Mouse (Mus musculus): ENCODE data around the gene Atp2c2. TPM values are rescaled to one million over a fixed set of nuclear protein-coding genes. Genes with fewer than 3 reads are reported as not detected.

The Atp2c2 gene
- polyA plus RNA-seq, 1 experiment, result not detected

GRCm38 (mm10) chr8:119783579-119783978 is 83.8 kb downstream of the Atp2c2 start:
- Histone ChIP-seq H3K4me1 (ENCODE audit: control insufficient read depth, insufficient read depth, low read length) (peaks cover 12% of the 10 kb centered on the region), H3K27ac (ENCODE audit: insufficient read depth, low read depth, low read length) (no peak overlapping the region), H3K4me3 (ENCODE audit: insufficient read depth, low read depth, low read length) (no peak overlapping the region)
- WGBS, result 77% methylated on average over 6 of the region's 6 CpGs
- TF ChIP-seq POLR2A (IDR thresholded peaks at IDR 0.05; ENCODE audit: insufficient read depth, low read depth, low read length) (no peak), CTCF (IDR thresholded peaks at IDR 0.05; ENCODE audit: insufficient read depth, low read depth, low read length) (no peak)

GRCm38 (mm10) chr8:119784141-119784574 is 84.3 kb downstream of the Atp2c2 start:
- WGBS, result 69% methylated on average over 9 of the region's 9 CpGs
- TF ChIP-seq POLR2A (IDR thresholded peaks at IDR 0.05; ENCODE audit: insufficient read depth, low read depth, low read length) (no peak), CTCF (IDR thresholded peaks at IDR 0.05; ENCODE audit: insufficient read depth, low read depth, low read length) (no peak)

GRCm38 (mm10) chr8:119784676-119785075 is 84.9 kb downstream of the Atp2c2 start:
- TF ChIP-seq CTCF (IDR thresholded peaks at IDR 0.05; ENCODE audit: insufficient read depth, low read depth, low read length) (no peak), POLR2A (IDR thresholded peaks at IDR 0.05; ENCODE audit: insufficient read depth, low read depth, low read length) (no peak)

More at GRCm38 (mm10) chr8:119784141-119784574, 84.3 kb downstream of the Atp2c2 start:
- Histone ChIP-seq H3K27ac (ENCODE audit: insufficient read depth, low read depth, low read length) (no peak overlapping the region), H3K4me3 (ENCODE audit: insufficient read depth, low read depth, low read length) (no peak overlapping the region), H3K4me1 (ENCODE audit: control insufficient read depth, insufficient read depth, low read length) (peaks cover 7% of the 10 kb centered on the region; the same call in 1 of the 2 replicates)

GRCm38 (mm10) chr8:119785764-119786405 is 86.1 kb downstream of the Atp2c2 start:
- WGBS, result 60% methylated on average over 18 of the region's 18 CpGs
- TF ChIP-seq CTCF (IDR thresholded peaks at IDR 0.05; ENCODE audit: insufficient read depth, low read depth, low read length), result no peak
- no peak for TF ChIP-seq POLR2A (IDR thresholded peaks at IDR 0.05; ENCODE audit: insufficient read depth, low read depth, low read length)
- Histone ChIP-seq H3K27ac (ENCODE audit: insufficient read depth, low read depth, low read length) (no peak overlapping the region), H3K4me3 (ENCODE audit: insufficient read depth, low read depth, low read length) (no peak overlapping the region), H3K4me1 (ENCODE audit: control insufficient read depth, insufficient read depth, low read length) (peaks cover 7% of the 10 kb centered on the region; the same call in 1 of the 2 replicates)

More at GRCm38 (mm10) chr8:119784676-119785075, 84.9 kb downstream of the Atp2c2 start:
- Histone ChIP-seq H3K4me3 (ENCODE audit: insufficient read depth, low read depth, low read length) (no peak overlapping the region), H3K27ac (ENCODE audit: insufficient read depth, low read depth, low read length) (no peak overlapping the region), H3K4me1 (ENCODE audit: control insufficient read depth, insufficient read depth, low read length) (peaks cover 7% of the 10 kb centered on the region; the same call in 1 of the 2 replicates)
- 81% methylated on average over 7 of the region's 7 CpGs for WGBS

- no peak overlapping the region for H3K27ac ChIP-seq (ENCODE audit: insufficient read depth, low read depth, low read length)
- TF ChIP-seq CTCF (IDR thresholded peaks at IDR 0.05; ENCODE audit: insufficient read depth, low read depth, low read length) (no peak), POLR2A (IDR thresholded peaks at IDR 0.05; ENCODE audit: insufficient read depth, low read depth, low read length) (no peak)
- 93% methylated on average over 3 of the region's 3 CpGs for whole genome bisulfite sequencing
- H3K4me3 ChIP-seq (ENCODE audit: insufficient read depth, low read depth, low read length), result no peak overlapping the region
- peaks cover 7% of the 10 kb centered on the region; the same call in 1 of the 2 replicates for H3K4me1 ChIP-seq (ENCODE audit: control insufficient read depth, insufficient read depth, low read length)
Measured at GRCm38 (mm10) chr8:119786871-119787270, 87.1 kb downstream of the Atp2c2 start.

GRCm38 (mm10) chr8:119787341-119787740 is 87.5 kb downstream of the Atp2c2 start:
- Histone ChIP-seq H3K4me3 (ENCODE audit: insufficient read depth, low read depth, low read length) (no peak overlapping the region), H3K4me1 (ENCODE audit: control insufficient read depth, insufficient read depth, low read length) (peaks cover 10% of the 10 kb centered on the region; the same call in 1 of the 2 replicates), H3K27ac (ENCODE audit: insufficient read depth, low read depth, low read length) (no peak overlapping the region)
- TF ChIP-seq POLR2A (IDR thresholded peaks at IDR 0.05; ENCODE audit: insufficient read depth, low read depth, low read length), result no peak
- TF ChIP-seq CTCF (IDR thresholded peaks at IDR 0.05; ENCODE audit: insufficient read depth, low read depth, low read length), result no peak
- WGBS, result 80% methylated on average over 4 of the region's 4 CpGs

GRCm38 (mm10) chr8:119788607-119789381 is 89.0 kb downstream of the Atp2c2 start:
- Histone ChIP-seq H3K4me3 (ENCODE audit: insufficient read depth, low read depth, low read length) (no peak overlapping the region), H3K27ac (ENCODE audit: insufficient read depth, low read depth, low read length) (no peak overlapping the region), H3K4me1 (ENCODE audit: control insufficient read depth, insufficient read depth, low read length) (peaks cover 12% of the 10 kb centered on the region; the same call in 1 of the 2 replicates)
- TF ChIP-seq POLR2A (IDR thresholded peaks at IDR 0.05; ENCODE audit: insufficient read depth, low read depth, low read length) (no peak), CTCF (IDR thresholded peaks at IDR 0.05; ENCODE audit: insufficient read depth, low read depth, low read length) (no peak)
- 85% methylated on average over 9 of the region's 9 CpGs for WGBS

- WGBS, result 94% methylated on average over 7 of the region's 7 CpGs
Measured at GRCm38 (mm10) chr8:119789581-119789980, 89.8 kb downstream of the Atp2c2 start.

More at GRCm38 (mm10) chr8:119789581-119789980, 89.8 kb downstream of the Atp2c2 start:
- Histone ChIP-seq H3K4me3 (ENCODE audit: insufficient read depth, low read depth, low read length) (no peak overlapping the region), H3K4me1 (ENCODE audit: control insufficient read depth, insufficient read depth, low read length) (peaks cover 6% of the 10 kb centered on the region; the same call in 1 of the 2 replicates), H3K27ac (ENCODE audit: insufficient read depth, low read depth, low read length) (no peak overlapping the region)
- TF ChIP-seq CTCF (IDR thresholded peaks at IDR 0.05; ENCODE audit: insufficient read depth, low read depth, low read length), result no peak
- no peak for TF ChIP-seq POLR2A (IDR thresholded peaks at IDR 0.05; ENCODE audit: insufficient read depth, low read depth, low read length)

Measured in olfactory bulb, adult 2 months (tissue).